Mouse (Mus musculus): ENCODE data around the gene Cpa1.

Gene Cpa1

DNA sequence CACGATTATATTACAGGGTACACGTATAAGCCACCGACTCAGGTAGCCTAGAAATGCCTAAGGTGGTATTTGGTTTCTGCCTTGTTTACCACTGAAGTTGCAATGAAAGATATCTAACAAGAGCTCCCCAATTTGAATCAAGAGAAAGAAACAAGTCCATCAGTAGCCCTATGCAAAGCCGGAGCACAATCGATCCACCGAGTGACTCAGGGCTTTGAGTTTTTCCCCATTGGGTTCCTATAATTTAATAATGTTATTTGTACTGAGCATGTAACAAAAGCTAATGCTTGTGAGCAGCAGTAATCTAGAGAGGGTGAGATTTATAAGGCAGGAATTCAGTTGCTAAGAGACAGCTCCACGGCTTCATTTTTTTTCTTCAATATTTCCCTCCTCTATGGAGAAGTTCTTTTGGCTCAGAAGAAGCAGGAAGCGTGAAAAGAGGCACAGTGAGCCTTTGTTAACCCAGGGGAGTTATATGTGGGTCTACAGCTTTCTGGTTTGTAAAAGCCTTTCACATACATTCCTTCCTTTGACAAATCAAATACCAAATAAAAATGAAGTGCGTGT, 35.8 kb downstream of the Cpa1 start:
- no peak for DNase-seq

DNA sequence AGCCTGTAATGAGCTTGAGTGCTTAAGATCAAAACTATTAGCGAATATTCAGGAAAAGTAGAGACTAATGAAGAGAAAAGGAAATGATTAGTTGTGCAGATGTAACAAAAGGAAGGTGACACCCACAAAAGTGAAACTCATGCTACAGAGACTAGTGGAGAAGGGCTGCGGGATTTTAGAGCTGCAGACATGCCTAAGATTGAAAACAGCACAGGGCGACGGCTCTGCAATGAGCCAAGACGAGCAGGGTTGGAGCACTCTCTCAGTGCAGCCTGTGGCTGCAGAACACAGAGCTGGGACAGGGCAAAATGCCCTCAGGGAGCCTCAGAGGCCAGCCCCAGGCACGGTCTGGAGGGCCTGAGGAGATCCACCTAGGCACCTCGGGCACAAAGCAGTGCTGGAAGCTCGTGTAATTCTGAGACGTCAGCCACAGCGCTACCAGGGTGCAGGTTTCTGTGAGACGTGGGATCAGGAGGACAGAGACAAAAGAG, 36.3 kb downstream of the Cpa1 start:
- peak; percentile 38 for DNase-seq

DNA sequence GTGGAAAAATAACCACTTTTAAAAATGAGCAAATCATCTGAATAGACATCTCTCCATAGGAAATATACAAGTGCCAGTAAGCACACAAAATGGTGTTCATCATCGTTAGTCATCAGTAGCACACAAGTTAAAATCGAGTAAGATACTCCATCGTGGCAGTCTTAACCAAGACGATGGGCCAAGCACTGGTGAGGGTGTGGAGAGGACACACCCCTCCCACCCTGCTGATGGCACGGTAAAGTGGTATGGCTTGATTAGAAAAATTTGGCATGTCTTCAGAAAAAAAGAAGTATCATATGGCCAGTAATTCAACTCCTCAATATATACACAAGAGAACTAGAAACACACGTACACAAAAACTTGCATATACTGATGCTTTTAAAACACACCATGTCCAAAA, 37.5 kb downstream of the Cpa1 start:
- no peak for DNase-seq

DNA sequence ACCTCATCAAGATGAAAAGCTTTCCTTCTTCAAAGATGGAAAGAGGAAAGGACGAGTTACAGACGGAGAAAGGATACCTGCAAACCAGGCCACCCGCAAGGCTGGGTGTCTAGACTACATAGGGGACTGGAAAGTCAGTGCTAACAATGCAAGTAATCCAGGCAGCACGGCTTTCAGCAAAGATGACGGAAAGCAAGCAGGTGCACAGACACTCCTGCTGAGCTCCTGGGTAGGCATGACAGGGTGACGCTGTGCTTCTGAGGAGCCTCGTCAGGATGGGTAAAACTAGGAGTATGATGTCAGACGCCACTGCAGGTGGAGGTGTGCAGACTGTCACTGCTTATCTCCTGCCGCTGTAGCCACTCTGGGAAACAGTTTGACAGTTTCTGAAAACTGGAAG, 38.6 kb downstream of the Cpa1 start:
- DNase-seq, result no peak

DNA sequence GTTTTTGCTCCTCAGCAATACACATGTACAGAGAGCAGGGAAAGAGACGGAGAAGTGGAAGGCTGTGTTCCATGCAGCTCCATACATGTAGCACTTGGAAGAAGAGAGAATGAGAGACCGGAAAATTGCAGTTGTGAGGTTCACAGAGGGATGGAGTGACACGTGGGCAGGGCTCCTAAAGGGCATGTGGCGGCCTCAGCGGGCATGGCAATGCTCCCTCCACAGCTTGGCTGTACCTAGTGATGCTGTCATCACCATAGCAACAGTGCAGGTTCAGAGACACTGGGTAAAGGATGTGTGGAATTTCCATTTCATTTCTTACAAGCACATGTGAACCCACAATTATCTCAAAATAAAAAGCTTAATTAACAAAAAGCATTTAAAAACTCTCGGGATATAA, 39.5 kb downstream of the Cpa1 start:
- peak; percentile 75 to 82 for DNase-seq

DNA sequence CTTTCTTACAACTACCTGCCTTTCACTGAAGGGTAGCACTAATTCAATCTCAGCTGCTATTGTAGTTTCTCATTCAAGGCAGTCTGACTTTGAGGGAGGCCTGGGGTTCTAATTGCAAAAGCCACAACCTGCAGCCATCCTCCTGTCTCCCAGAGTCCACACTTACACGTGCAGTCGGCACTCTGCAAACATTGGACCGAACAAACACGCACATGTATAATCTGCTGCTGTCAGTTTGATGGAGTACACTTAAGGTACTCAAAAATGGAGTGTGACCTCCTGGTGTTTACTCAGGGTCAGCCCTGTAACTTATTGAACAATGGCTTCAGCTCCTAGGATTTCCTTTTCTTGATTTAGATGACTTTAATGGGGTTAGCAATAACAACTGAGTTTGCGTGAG, 40.5 kb downstream of the Cpa1 start:
- DNase-seq, result no peak

DNA sequence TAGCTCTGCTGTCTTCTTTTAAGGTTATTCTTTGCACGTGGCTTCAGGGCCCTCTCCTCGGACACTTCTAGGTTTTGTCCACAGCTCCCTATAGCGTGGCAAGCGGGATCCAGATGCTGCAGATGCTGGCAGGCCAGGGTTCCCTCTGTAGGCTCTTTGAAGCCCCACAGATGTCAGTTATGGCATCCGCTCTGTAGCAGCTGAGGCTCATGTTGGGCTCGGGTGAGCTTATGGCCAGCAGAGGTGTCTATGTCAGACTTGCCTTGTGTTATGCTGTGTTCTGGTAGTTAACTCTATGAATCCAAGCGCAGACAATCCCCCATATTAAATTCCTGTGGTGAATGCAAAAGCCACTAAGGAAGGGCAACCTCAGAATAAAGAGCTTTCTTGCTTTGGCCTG, 41.4 kb downstream of the Cpa1 start:
- DNase-seq, result no peak

DNA sequence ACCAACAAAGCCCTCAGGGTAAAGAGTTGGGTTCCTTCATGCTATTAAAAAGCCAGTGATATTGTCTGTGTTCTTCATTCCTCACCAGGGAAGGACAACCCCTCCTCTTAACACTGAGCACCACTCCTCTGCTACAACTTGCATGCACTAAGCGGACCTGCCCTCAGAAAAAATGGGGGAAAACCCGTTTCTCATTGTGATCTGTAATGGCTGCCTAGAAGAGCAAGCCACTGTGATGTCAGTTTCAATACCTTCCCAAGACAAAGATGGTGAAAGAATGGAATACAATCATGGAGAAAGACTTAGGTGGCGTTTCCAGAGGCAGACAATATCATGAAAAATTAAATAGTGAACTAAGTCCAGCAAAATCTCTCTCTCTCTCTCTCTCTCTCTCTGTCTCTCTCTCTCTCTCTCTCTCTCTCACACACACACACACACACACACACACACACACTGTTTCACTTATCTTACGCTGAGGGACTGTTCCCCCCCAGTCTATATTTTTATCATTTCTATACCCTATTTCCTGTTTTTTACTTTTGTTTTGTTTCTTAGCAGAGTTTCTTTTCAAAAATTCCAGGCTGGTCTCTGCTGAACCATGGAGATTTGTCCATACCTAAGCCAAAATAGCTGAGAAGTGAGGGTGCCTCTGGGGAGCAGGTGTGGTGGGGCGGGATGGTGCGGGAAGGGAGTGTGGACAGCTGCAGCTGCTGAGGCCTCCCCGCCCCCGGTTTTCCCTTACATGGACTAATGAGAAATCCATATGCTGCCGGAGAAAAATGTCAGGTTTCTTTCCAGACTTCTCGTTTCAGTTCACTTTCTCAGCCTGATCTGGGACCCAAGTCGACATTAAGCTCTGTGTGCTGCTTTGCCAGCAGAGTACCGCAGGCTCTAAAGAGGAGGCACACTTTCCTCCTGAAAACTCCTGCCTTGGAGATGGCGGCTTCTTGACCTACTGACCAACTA, 43.2 kb downstream of the Cpa1 start:
- DNase-seq, result no peak

DNA sequence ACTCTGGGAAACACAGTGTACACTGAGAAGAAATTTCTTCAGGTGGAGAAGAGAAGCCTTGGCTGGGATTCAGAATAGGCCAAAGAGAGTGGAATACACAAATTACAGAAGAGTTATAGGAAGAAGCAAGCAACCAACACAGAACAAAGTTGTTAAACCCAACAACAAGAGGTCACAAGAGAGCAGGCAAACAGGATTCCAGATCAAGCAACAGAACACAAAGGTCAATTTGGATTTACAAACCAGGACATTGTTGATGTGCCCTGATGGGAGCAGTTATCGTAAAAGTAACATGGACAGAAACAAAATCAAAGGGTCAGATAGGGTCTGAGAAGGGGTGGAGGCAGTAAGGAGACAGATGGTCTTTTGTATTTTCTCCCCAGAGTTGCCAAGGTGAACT, 45.6 kb downstream of the Cpa1 start:
- DNase-seq, result no peak

DNA sequence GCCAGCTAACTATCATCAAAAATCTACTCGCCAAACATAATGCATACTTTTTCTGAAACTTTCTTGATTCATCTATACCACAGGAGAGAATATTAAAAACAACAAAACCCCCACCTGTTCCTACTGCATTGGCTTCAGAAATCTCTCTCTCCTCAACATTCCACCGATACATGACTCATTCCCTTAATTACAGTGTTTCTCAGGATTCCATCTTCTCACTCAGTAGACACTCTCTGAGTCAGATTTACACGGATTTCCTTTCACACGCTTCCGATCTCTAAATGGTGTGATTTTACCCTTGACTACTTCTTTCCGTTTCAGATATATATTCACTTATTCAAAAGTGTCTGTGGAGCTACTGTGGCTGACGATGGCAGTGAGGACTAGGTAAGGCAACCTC, 48.2 kb downstream of the Cpa1 start:
- no peak for DNase-seq

DNA sequence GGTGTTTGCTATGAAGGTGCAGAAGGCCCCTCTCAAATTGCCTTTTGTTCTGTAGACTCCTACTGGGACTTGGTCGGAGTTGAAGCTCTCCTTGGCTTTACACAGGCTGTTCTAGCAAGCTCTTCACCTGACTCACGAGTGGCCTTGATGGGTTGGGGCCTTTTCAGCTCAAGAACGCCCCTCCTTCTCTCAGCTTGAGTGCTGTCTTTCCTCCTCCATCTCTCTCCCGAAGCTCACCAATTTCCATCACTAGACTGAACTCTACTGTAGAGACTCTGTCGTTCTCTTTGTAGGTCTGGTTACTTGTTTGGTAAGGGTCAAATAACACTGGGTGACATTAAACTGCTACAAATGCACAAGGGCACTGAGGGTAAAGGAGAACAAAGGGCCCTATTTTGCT, 53.8 kb downstream of the Cpa1 start:
- no peak for DNase-seq

DNA sequence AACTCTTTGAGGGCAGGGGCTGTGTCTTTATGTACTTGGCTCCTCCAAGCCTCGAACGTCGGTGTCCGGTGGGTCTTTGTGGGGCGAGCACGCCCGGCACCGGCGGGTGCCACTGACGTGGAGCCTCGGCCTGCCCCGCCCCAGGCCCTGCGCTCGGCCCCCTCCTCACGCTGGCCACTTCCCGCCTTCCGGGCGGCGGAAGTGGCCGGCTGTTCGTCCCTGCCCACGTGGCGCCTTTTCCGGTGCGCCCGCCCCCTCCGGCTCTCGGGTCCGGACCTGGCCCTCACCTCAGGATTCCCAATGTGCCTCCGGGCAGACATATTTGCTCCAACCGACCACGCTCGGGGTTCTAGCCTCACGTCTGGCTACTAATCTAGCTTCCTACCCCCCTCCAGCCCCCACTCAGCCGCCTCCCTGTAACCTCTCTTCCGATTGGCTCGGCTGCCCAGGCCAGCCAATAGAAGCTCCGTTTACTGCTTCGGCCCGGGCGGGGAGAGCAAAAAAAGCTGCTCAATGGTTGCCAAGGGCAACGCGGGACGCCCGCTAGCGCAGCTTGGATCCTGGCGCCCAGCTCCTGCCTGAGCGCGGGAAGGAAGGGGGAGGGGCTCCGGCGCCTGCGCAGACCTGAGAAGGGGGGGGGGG, 54.5 kb downstream of the Cpa1 start, which contains the start of gene Cep41:
Gene Cep41 (minus strand): TSS at position 400 of the 642 bp plus-strand sequence.
- peak; percentile 99 for DNase-seq

DNA sequence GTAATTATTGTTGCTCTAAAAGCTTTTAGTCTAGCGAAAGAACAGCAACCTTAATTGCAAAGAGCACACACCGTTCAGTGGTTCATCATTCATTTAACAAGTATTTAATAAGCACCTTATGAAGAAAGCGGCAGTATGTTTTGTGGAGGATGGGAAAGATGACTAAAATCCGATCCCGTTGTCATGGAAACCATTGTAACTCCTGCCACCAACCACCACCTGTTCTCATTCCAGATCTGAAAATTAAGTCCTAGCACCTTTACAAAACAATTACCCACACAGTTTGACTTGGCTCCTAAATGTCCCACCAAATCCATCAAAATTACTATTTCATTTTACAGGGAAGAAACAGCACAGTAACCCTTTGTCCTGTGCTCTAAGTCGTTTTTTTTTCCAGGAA, 55.2 kb downstream of the Cpa1 start:
- peak; percentile 38 to 63 for DNase-seq

Data from cerebellum, postnatal 14 days (tissue).